Mouse (Mus musculus): ENCODE results near the gene Serinc5. TPM values are rescaled to one million over a fixed set of nuclear protein-coding genes. Genes with fewer than 3 reads are reported as not detected.

Serinc5 gene
- 8.2 and 8.9 TPM in 2 replicates for polyA plus RNA-seq (2016; fragmentation: Nextera tagmentation; extraction: Ambion mirVana)

GRCm38 (mm10) chr13:92610311-92611221 lies at the start of gene Serinc5:
Serinc5 (plus strand) TSS chr13:92611091.
- WGBS = under 1% methylated on average over 55 of the region's 55 CpGs
- Histone ChIP-seq H3K4me3 (peak within 1 kb of the TSS; percentile 65), H3K36me3 (replicated peaks) (no peaks in the 10 kb centered on the region), H3K4me1 (peaks cover 29% of the 10 kb centered on the region), H3K27me3 (ENCODE audit: poor library complexity, severe bottlenecking) (peaks cover 14% of the 10 kb centered on the region), H3K9me3 (no peaks in the 10 kb centered on the region; the same call in 1 of the 2 replicates), H3K27ac (peak within 1 kb of the TSS; percentile 88)
- peak; percentile 97 for DNase-seq (ENCODE audit: extremely low spot score, low spot score)

- no peak within 1 kb of the TSS for H3K27ac ChIP-seq
- no peak for DNase-seq (ENCODE audit: extremely low spot score, low spot score)
- no peaks in the 10 kb centered on the region for H3K9me3 ChIP-seq
- no peaks in the 10 kb centered on the region for H3K27me3 ChIP-seq (ENCODE audit: poor library complexity, severe bottlenecking)
- peaks cover 11% of the 10 kb centered on the region for H3K4me1 ChIP-seq
- no peaks in the 10 kb centered on the region for H3K36me3 ChIP-seq (replicated peaks)
- no peak within 1 kb of the TSS for H3K4me3 ChIP-seq
These were observed 34.8 kb upstream of the Serinc5 start, which contains the start of gene Spz1 for GRCm38 (mm10) chr13:92576072-92576471. Spz1 (minus strand) TSS chr13:92576172.

GRCm38 (mm10) chr13:92576688-92577087 lies 34.2 kb upstream of the Serinc5 start:
- Histone ChIP-seq H3K4me3 (no peak overlapping the region), H3K9me3 (no peaks in the 10 kb centered on the region), H3K27me3 (ENCODE audit: poor library complexity, severe bottlenecking) (no peaks in the 10 kb centered on the region), H3K4me1 (peaks cover 11% of the 10 kb centered on the region), H3K36me3 (replicated peaks) (no peaks in the 10 kb centered on the region), H3K27ac (no peak overlapping the region)
- 67% methylated on average over 6 of the region's 6 CpGs for WGBS
- no peak for DNase-seq (ENCODE audit: extremely low spot score, low spot score)

- DNase-seq (ENCODE audit: extremely low spot score, low spot score) = no peak
- no peak overlapping the region for H3K27ac ChIP-seq
- 84% methylated on average over 4 of the region's 4 CpGs for WGBS
- H3K9me3 ChIP-seq = no peaks in the 10 kb centered on the region
- no peaks in the 10 kb centered on the region for H3K27me3 ChIP-seq (ENCODE audit: poor library complexity, severe bottlenecking)
- no peaks in the 10 kb centered on the region for H3K36me3 ChIP-seq (replicated peaks)
- no peak overlapping the region for H3K4me3 ChIP-seq
- peaks cover 11% of the 10 kb centered on the region for H3K4me1 ChIP-seq
These were observed 32.7 kb upstream of the Serinc5 start for GRCm38 (mm10) chr13:92578210-92578609.

GRCm38 (mm10) chr13:92580220-92581043 lies 30.5 kb upstream of the Serinc5 start:
- Histone ChIP-seq H3K27ac (0 out of 2 replicates have a peak overlapping the region, but pooled peaks have one; percentile 40), H3K4me1 (peaks cover 11% of the 10 kb centered on the region), H3K4me3 (no peak overlapping the region), H3K36me3 (replicated peaks) (no peaks in the 10 kb centered on the region), H3K27me3 (ENCODE audit: poor library complexity, severe bottlenecking) (no peaks in the 10 kb centered on the region), H3K9me3 (no peaks in the 10 kb centered on the region)
- WGBS = 47% methylated on average over 10 of the region's 10 CpGs
- peak; percentile 57 for DNase-seq (ENCODE audit: extremely low spot score, low spot score)

- no peak for DNase-seq (ENCODE audit: extremely low spot score, low spot score)
- no peak overlapping the region for H3K27ac ChIP-seq
- no peaks in the 10 kb centered on the region for H3K27me3 ChIP-seq (ENCODE audit: poor library complexity, severe bottlenecking)
- no peaks in the 10 kb centered on the region for H3K36me3 ChIP-seq (replicated peaks)
- 86% methylated on average over 8 of the region's 8 CpGs for WGBS
- H3K9me3 ChIP-seq = no peaks in the 10 kb centered on the region
- H3K4me3 ChIP-seq = no peak overlapping the region
- H3K4me1 ChIP-seq = peaks cover 6% of the 10 kb centered on the region
These were observed 26.7 kb upstream of the Serinc5 start for GRCm38 (mm10) chr13:92584094-92584717.

- Histone ChIP-seq H3K4me3 (no peak overlapping the region), H3K27ac (no peak overlapping the region), H3K27me3 (ENCODE audit: poor library complexity, severe bottlenecking) (no peaks in the 10 kb centered on the region), H3K36me3 (replicated peaks) (no peaks in the 10 kb centered on the region), H3K4me1 (peaks cover 32% of the 10 kb centered on the region), H3K9me3 (no peaks in the 10 kb centered on the region)
- WGBS = 77% methylated on average over 3 of the region's 3 CpGs
- no peak for DNase-seq (ENCODE audit: extremely low spot score, low spot score)
These were observed 22.2 kb upstream of the Serinc5 start for GRCm38 (mm10) chr13:92588704-92589103.

- no peak for DNase-seq (ENCODE audit: extremely low spot score, low spot score)
- H3K9me3 ChIP-seq = no peaks in the 10 kb centered on the region
- H3K4me1 ChIP-seq = peaks cover 37% of the 10 kb centered on the region
- no peak overlapping the region for H3K27ac ChIP-seq
- H3K36me3 ChIP-seq (replicated peaks) = no peaks in the 10 kb centered on the region
- H3K4me3 ChIP-seq = no peak overlapping the region
- H3K27me3 ChIP-seq (ENCODE audit: poor library complexity, severe bottlenecking) = no peaks in the 10 kb centered on the region
These were observed 21.6 kb upstream of the Serinc5 start for GRCm38 (mm10) chr13:92589255-92589654.

GRCm38 (mm10) chr13:92591225-92591624 lies 19.7 kb upstream of the Serinc5 start:
- Histone ChIP-seq H3K36me3 (replicated peaks) (no peaks in the 10 kb centered on the region), H3K4me1 (peaks cover 56% of the 10 kb centered on the region), H3K27ac (0 out of 2 replicates have a peak overlapping the region, but pooled peaks have one; percentile 15), H3K27me3 (ENCODE audit: poor library complexity, severe bottlenecking) (peaks cover 4% of the 10 kb centered on the region), H3K4me3 (no peak overlapping the region), H3K9me3 (no peaks in the 10 kb centered on the region)
- 72% methylated on average over 3 of the region's 3 CpGs for WGBS
- DNase-seq (ENCODE audit: extremely low spot score, low spot score) = no peak

GRCm38 (mm10) chr13:92592268-92592785 lies 18.6 kb upstream of the Serinc5 start:
- no peak for DNase-seq (ENCODE audit: extremely low spot score, low spot score)
- peak overlapping the region; percentile 72; the same call in 1 of the 2 replicates for H3K27ac ChIP-seq
- H3K27me3 ChIP-seq (ENCODE audit: poor library complexity, severe bottlenecking) = peaks cover 4% of the 10 kb centered on the region
- H3K9me3 ChIP-seq = no peaks in the 10 kb centered on the region
- H3K4me1 ChIP-seq = peaks cover 56% of the 10 kb centered on the region
- peak overlapping the region; percentile 19; the same call in 1 of the 2 replicates for H3K4me3 ChIP-seq
- WGBS = 35% methylated on average over 5 of the region's 5 CpGs
- no peaks in the 10 kb centered on the region for H3K36me3 ChIP-seq (replicated peaks)

GRCm38 (mm10) chr13:92592786-92593635 lies 17.9 kb upstream of the Serinc5 start:
- peak overlapping the region; percentile 19; the same call in 1 of the 2 replicates for H3K4me3 ChIP-seq
- WGBS = 41% methylated on average over 12 of the region's 12 CpGs
- H3K27me3 ChIP-seq (ENCODE audit: poor library complexity, severe bottlenecking) = peaks cover 4% of the 10 kb centered on the region
- no peaks in the 10 kb centered on the region for H3K36me3 ChIP-seq (replicated peaks)
- H3K4me1 ChIP-seq = peaks cover 56% of the 10 kb centered on the region
- peak overlapping the region; percentile 72 for H3K27ac ChIP-seq
- no peaks in the 10 kb centered on the region for H3K9me3 ChIP-seq
- DNase-seq (ENCODE audit: extremely low spot score, low spot score) = peak; percentile 35

Measured in forebrain, embryonic 10.5 days (tissue).